Mouse (Mus musculus) bone marrow macrophage, adult 2 months (primary cell): ENCODE results near the gene Glud1. TPM values are rescaled to one million over a fixed set of nuclear protein-coding genes. Genes with fewer than 3 reads are reported as not detected.
A peak's percentile ranks its signal among the peaks of the same experiment; 100 is the strongest.

ENCODE experiments used
- H3K27ac ChIP-seq: 2 replicates; pipeline ENCODE4 v1.5.1; 2012; ENCODE audit warnings: low read depth, low read length; ENCODE audit not compliant: insufficient read depth
- H3K4me1 ChIP-seq: 2 replicates; pipeline ENCODE4 v1.6.1; 2012; ENCODE audit warnings: low read length; ENCODE audit not compliant: control insufficient read depth, insufficient read depth
- H3K4me3 ChIP-seq: 2 replicates; pipeline ENCODE4 v1.5.1; 2012; ENCODE audit warnings: mild to moderate bottlenecking, low read length, moderate library complexity; ENCODE audit not compliant: insufficient read depth
- CTCF ChIP-seq: IDR thresholded peaks from 2 replicates; pipeline ENCODE4 v1.5.1; 2012; ENCODE audit warnings: low read depth, mild to moderate bottlenecking, low read length, moderate library complexity
- POLR2A ChIP-seq: IDR thresholded peaks from 2 replicates; pipeline ENCODE4 v1.6.1; 2012; ENCODE audit warnings: mild to moderate bottlenecking, low read depth, low read length, borderline replicate concordance
- polyA plus RNA-seq: library from polyadenylated mRNA; stranded (reverse); fragments of >200 nt; gene quantifications from 2 replicates; pipeline ENCODE4 v1.2.4, GENCODE M21; 2012; ENCODE audit not compliant: missing spikeins, insufficient read depth, insufficient read length

Gene Glud1
- polyA plus RNA-seq, 1 experiment, result 197 TPM

- no peaks in the 10 kb centered on the region for H3K4me1 ChIP-seq
- H3K27ac ChIP-seq, result no peak overlapping the region
- no peak overlapping the region for H3K4me3 ChIP-seq
- TF ChIP-seq POLR2A (no peak), CTCF (no peak)
Observed at GRCm38 (mm10) chr14:34290229-34290628, 20.3 kb upstream of the Glud1 start.

- no peak overlapping the region for H3K4me3 ChIP-seq
- TF ChIP-seq POLR2A, result no peak
- TF ChIP-seq CTCF, result no peak
- no peak overlapping the region for H3K27ac ChIP-seq
- peaks cover 14% of the 10 kb centered on the region for H3K4me1 ChIP-seq
Observed at GRCm38 (mm10) chr14:34293641-34294040, 16.9 kb upstream of the Glud1 start.

- H3K27ac ChIP-seq, result peak overlapping the region; percentile 82
- peaks cover 14% of the 10 kb centered on the region for H3K4me1 ChIP-seq
- TF ChIP-seq POLR2A (no peak), CTCF (no peak)
- no peak overlapping the region; the same call in 1 of the 2 replicates for H3K4me3 ChIP-seq
Observed at GRCm38 (mm10) chr14:34296350-34296749, 14.2 kb upstream of the Glud1 start.

- H3K27ac ChIP-seq, result peak overlapping the region; percentile 97
- peak overlapping the region; percentile 51 for H3K4me3 ChIP-seq
- TF ChIP-seq CTCF (no peak), POLR2A (no peak)
- peaks cover 14% of the 10 kb centered on the region for H3K4me1 ChIP-seq
Observed at GRCm38 (mm10) chr14:34297038-34297437, 13.5 kb upstream of the Glud1 start.

- Histone ChIP-seq H3K27ac (peak overlapping the region; percentile 67), H3K4me3 (no peak overlapping the region)
- TF ChIP-seq CTCF (no peak), POLR2A (no peak)
Observed at GRCm38 (mm10) chr14:34297634-34298033, 12.9 kb upstream of the Glud1 start.

GRCm38 (mm10) chr14:34298871-34299700, 11.4 kb upstream of the Glud1 start:
- peaks cover 24% of the 10 kb centered on the region for H3K4me1 ChIP-seq
- TF ChIP-seq POLR2A, result no peak
- TF ChIP-seq CTCF, result no peak
- no peak overlapping the region for H3K27ac ChIP-seq
- no peak overlapping the region for H3K4me3 ChIP-seq

More at GRCm38 (mm10) chr14:34297634-34298033, 12.9 kb upstream of the Glud1 start:
- peaks cover 14% of the 10 kb centered on the region for H3K4me1 ChIP-seq

- TF ChIP-seq CTCF (no peak), POLR2A (no peak)
- peaks cover 21% of the 10 kb centered on the region for H3K4me1 ChIP-seq
- H3K27ac ChIP-seq, result no peak overlapping the region
- no peak overlapping the region for H3K4me3 ChIP-seq
Observed at GRCm38 (mm10) chr14:34302681-34303242, 7.8 kb upstream of the Glud1 start.

- TF ChIP-seq CTCF, result no peak
- TF ChIP-seq POLR2A, result no peak
- no peak overlapping the region for H3K27ac ChIP-seq
- no peak overlapping the region for H3K4me3 ChIP-seq
- H3K4me1 ChIP-seq, result peaks cover 20% of the 10 kb centered on the region
Observed at GRCm38 (mm10) chr14:34303265-34303680, 7.3 kb upstream of the Glud1 start.

GRCm38 (mm10) chr14:34309266-34309665, 1.3 kb upstream of the Glud1 start:
- Histone ChIP-seq H3K27ac (no peak overlapping the region), H3K4me3 (no peak overlapping the region), H3K4me1 (peaks cover 19% of the 10 kb centered on the region)
- TF ChIP-seq POLR2A (no peak), CTCF (no peak)

GRCm38 (mm10) chr14:34309907-34310233, 657 bp upstream of the Glud1 start:
- H3K4me3 ChIP-seq, result peak overlapping the region; percentile 93
- TF ChIP-seq CTCF, result no peak
- TF ChIP-seq POLR2A, result no peak
- H3K4me1 ChIP-seq, result peaks cover 18% of the 10 kb centered on the region
- H3K27ac ChIP-seq, result peak overlapping the region; percentile 96
